Comparison of ENCODE assay signal across 24 mouse cellular contexts in the genomic region with DNA sequence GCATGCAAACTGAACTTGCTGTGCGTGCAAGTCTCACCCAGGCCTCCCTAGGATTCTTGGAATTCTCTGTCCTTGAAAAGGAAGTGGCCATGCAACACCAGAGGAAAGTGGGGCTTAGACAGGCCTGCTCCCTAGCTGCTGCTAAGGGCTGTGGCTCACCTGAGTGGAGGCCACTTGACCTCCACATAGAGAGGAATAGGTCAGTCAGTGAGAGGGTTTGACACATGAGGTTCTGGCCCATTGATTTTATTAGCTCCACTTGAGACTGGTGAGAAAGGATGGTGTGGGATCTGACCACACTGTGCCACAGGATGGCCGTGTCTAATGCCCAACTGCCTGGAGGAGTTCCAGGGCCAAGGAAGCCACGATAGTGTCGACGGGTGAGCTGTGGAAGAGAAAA. TPM values are rescaled to one million over a fixed set of nuclear protein-coding genes. Genes with fewer than 3 reads are reported as not detected.
DNase-seq lines count a peak whose midpoint lies in the region; ATAC-seq and TF ChIP-seq lines count a peak whose summit lies in the region.
"Had no signal": no experiment of that assay in that cellular context is flagged by ENCODE, and none has a peak within 500 bp of the region (broad histone marks: within the 10 kb centered on the region; RNA-seq: fewer than 3 reads in every experiment).

No protein-coding gene starts in this region.

- H3K27ac ChIP-seq in forebrain, embryonic 12.5 days = 0 out of 2 replicates have a peak overlapping the region, but pooled peaks have one; percentile 31
- H3K27ac ChIP-seq in forebrain, embryonic 15.5 days (replicated peaks) = no peak overlapping the region
- H3K27ac ChIP-seq in hindbrain, embryonic 13.5 days = peak overlapping the region; percentile 35; the same call in 1 of the 2 replicates
- no peak overlapping the region for H3K27ac ChIP-seq in hindbrain, embryonic 11.5 days (ENCODE audit: low read depth, low read length)
- peak overlapping the region; percentile 42; the same call in 1 of the 2 replicates for H3K27ac ChIP-seq in kidney, postnatal 0 days
- H3K27ac ChIP-seq in midbrain, embryonic 13.5 days = peak overlapping the region; percentile 39
- H3K27ac ChIP-seq in midbrain, embryonic 10.5 days (replicated peaks) = no peak overlapping the region
- H3K27ac ChIP-seq: hindbrain, embryonic 14.5 days; liver, embryonic 14.5 days; lung, embryonic 15.5 days; stomach, embryonic 15.5 days had no signal

- no peak overlapping the region for H3K9ac ChIP-seq in forebrain, embryonic 12.5 days
- H3K9ac ChIP-seq in forebrain, embryonic 15.5 days (replicated peaks) = no peak overlapping the region
- H3K9ac ChIP-seq in hindbrain, embryonic 13.5 days = no peak overlapping the region
- no peak overlapping the region for H3K9ac ChIP-seq in hindbrain, embryonic 11.5 days (ENCODE audit: low read depth, low read length)
- no peak overlapping the region for H3K9ac ChIP-seq in kidney, postnatal 0 days (ENCODE audit: low read depth, low read length)
- H3K9ac ChIP-seq in midbrain, embryonic 13.5 days (replicated peaks) = no peak overlapping the region
- H3K9ac ChIP-seq: forebrain, embryonic 13.5 days; hindbrain, embryonic 14.5 days; liver, embryonic 14.5 days; lung, embryonic 15.5 days; stomach, embryonic 15.5 days had no signal

- no peaks in the 10 kb centered on the region for H3K27me3 ChIP-seq in forebrain, embryonic 12.5 days
- H3K27me3 ChIP-seq in forebrain, embryonic 15.5 days = no peaks in the 10 kb centered on the region
- H3K27me3 ChIP-seq in hindbrain, embryonic 13.5 days = no peaks in the 10 kb centered on the region
- H3K27me3 ChIP-seq in hindbrain, embryonic 11.5 days (ENCODE audit: control insufficient read depth, insufficient read depth, low read length) = no peaks in the 10 kb centered on the region
- no peaks in the 10 kb centered on the region for H3K27me3 ChIP-seq in kidney, postnatal 0 days (ENCODE audit: insufficient read depth, low read length)
- no peaks in the 10 kb centered on the region for H3K27me3 ChIP-seq in midbrain, embryonic 13.5 days
- no peaks in the 10 kb centered on the region for H3K27me3 ChIP-seq in midbrain, embryonic 10.5 days (ENCODE audit: low read depth, poor library complexity, severe bottlenecking)
- H3K27me3 ChIP-seq: CH12.LX; forebrain, embryonic 13.5 days; lung, embryonic 15.5 days; stomach, embryonic 15.5 days had no signal

- H3K4me3 ChIP-seq in forebrain, embryonic 12.5 days (replicated peaks) = no peak overlapping the region
- H3K4me3 ChIP-seq in forebrain, embryonic 15.5 days = no peak overlapping the region
- no peak overlapping the region for H3K4me3 ChIP-seq in hindbrain, embryonic 13.5 days
- H3K4me3 ChIP-seq in hindbrain, embryonic 11.5 days (ENCODE audit: low read depth, low read length) = no peak overlapping the region
- no peak overlapping the region for H3K4me3 ChIP-seq in kidney, postnatal 0 days (replicated peaks; ENCODE audit: low read depth, low read length)
- no peak overlapping the region for H3K4me3 ChIP-seq in midbrain, embryonic 13.5 days (replicated peaks)
- no peak overlapping the region for H3K4me3 ChIP-seq in midbrain, embryonic 10.5 days
- H3K4me3 ChIP-seq: erythroblast, embryonic 14.5 days; forebrain, embryonic 13.5 days; lung, embryonic 15.5 days; stomach, embryonic 15.5 days had no signal

- H3K9me3 ChIP-seq in forebrain, embryonic 12.5 days = no peaks in the 10 kb centered on the region
- no peaks in the 10 kb centered on the region for H3K9me3 ChIP-seq in forebrain, embryonic 15.5 days
- H3K9me3 ChIP-seq in hindbrain, embryonic 13.5 days = no peaks in the 10 kb centered on the region
- no peaks in the 10 kb centered on the region for H3K9me3 ChIP-seq in hindbrain, embryonic 11.5 days (ENCODE audit: control insufficient read depth, low read length)
- no peaks in the 10 kb centered on the region for H3K9me3 ChIP-seq in kidney, postnatal 0 days (replicated peaks; ENCODE audit: low read length)
- H3K9me3 ChIP-seq in midbrain, embryonic 13.5 days = no peaks in the 10 kb centered on the region
- H3K9me3 ChIP-seq in midbrain, embryonic 10.5 days (replicated peaks) = no peaks in the 10 kb centered on the region
- H3K9me3 ChIP-seq: forebrain, embryonic 13.5 days; lung, embryonic 15.5 days; stomach, embryonic 15.5 days had no signal

- no peak for TF ChIP-seq CTCF in kidney, postnatal 0 days (IDR thresholded peaks at IDR 0.05; ENCODE audit: low read depth)

- no peak for DNase-seq in hindbrain, embryonic 11.5 days (ENCODE audit: low spot score)
- DNase-seq in kidney, postnatal 0 days (ENCODE audit: low spot score) = no peak
- DNase-seq in kidney, postnatal 14 days = no peak
- DNase-seq in midbrain, embryonic 10.5 days (ENCODE audit: low spot score) = no peak
- DNase-seq: adrenal gland, adult 8-10 months; cerebellum, adult 2 months; cerebellum, postnatal 14 days; gastrocnemius, postnatal 25 days; heart, adult 11 months; layer of hippocampus, postnatal 36 days; left cerebral cortex, postnatal 4 days; liver; right cerebral cortex, postnatal 25 days had no signal

- WGBS in forebrain, embryonic 12.5 days = 89% methylated on average over 5 of the region's 5 CpGs
- WGBS in forebrain, embryonic 15.5 days = 87% methylated on average over 5 of the region's 5 CpGs
- 84% methylated on average over 5 of the region's 5 CpGs for WGBS in hindbrain, embryonic 13.5 days
- WGBS in hindbrain, embryonic 11.5 days = 90% methylated on average over 5 of the region's 5 CpGs
- WGBS in kidney, postnatal 0 days = 34% methylated on average over 5 of the region's 5 CpGs
- WGBS in midbrain, embryonic 13.5 days = 86% methylated on average over 5 of the region's 5 CpGs
- WGBS in midbrain, embryonic 10.5 days = 85% methylated on average over 5 of the region's 5 CpGs

- H3K4me1 ChIP-seq in forebrain, embryonic 12.5 days = no peaks in the 10 kb centered on the region; the same call in 1 of the 2 replicates
- H3K4me1 ChIP-seq in forebrain, embryonic 15.5 days = peaks cover 8% of the 10 kb centered on the region
- H3K4me1 ChIP-seq in hindbrain, embryonic 13.5 days (replicated peaks) = peaks cover 23% of the 10 kb centered on the region
- no peaks in the 10 kb centered on the region for H3K4me1 ChIP-seq in hindbrain, embryonic 11.5 days (replicated peaks; ENCODE audit: control insufficient read depth, insufficient read depth, low read length)
- H3K4me1 ChIP-seq in kidney, postnatal 0 days (replicated peaks; ENCODE audit: insufficient read depth, low read length) = peaks cover 33% of the 10 kb centered on the region; the same call in 1 of the 2 replicates
- peaks cover 30% of the 10 kb centered on the region for H3K4me1 ChIP-seq in midbrain, embryonic 13.5 days (replicated peaks)
- peaks cover 2% of the 10 kb centered on the region; the same call in 1 of the 2 replicates for H3K4me1 ChIP-seq in midbrain, embryonic 10.5 days
- H3K4me1 ChIP-seq: lung, embryonic 15.5 days had no signal

- H3K4me2 ChIP-seq in forebrain, embryonic 12.5 days = no peak overlapping the region
- no peak overlapping the region for H3K4me2 ChIP-seq in forebrain, embryonic 15.5 days (replicated peaks)
- H3K4me2 ChIP-seq in hindbrain, embryonic 13.5 days = no peak overlapping the region
- no peak overlapping the region for H3K4me2 ChIP-seq in hindbrain, embryonic 11.5 days (replicated peaks; ENCODE audit: low read depth, low read length)
- H3K4me2 ChIP-seq in kidney, postnatal 0 days (ENCODE audit: low read length) = no peak overlapping the region
- no peak overlapping the region for H3K4me2 ChIP-seq in midbrain, embryonic 13.5 days (replicated peaks)
- H3K4me2 ChIP-seq: forebrain, embryonic 13.5 days; hindbrain, embryonic 14.5 days; lung, embryonic 15.5 days; stomach, embryonic 15.5 days had no signal

- peaks cover 96% of the 10 kb centered on the region for H3K36me3 ChIP-seq in forebrain, embryonic 12.5 days (replicated peaks)
- H3K36me3 ChIP-seq in forebrain, embryonic 15.5 days = peaks cover 79% of the 10 kb centered on the region
- peaks cover 96% of the 10 kb centered on the region for H3K36me3 ChIP-seq in hindbrain, embryonic 13.5 days
- H3K36me3 ChIP-seq in hindbrain, embryonic 11.5 days (ENCODE audit: control insufficient read depth, insufficient read depth, low read length) = peaks cover 40% of the 10 kb centered on the region
- H3K36me3 ChIP-seq in kidney, postnatal 0 days (ENCODE audit: insufficient read depth, low read length) = peaks cover 60% of the 10 kb centered on the region
- peaks cover 97% of the 10 kb centered on the region for H3K36me3 ChIP-seq in midbrain, embryonic 13.5 days
- peaks cover 99% of the 10 kb centered on the region for H3K36me3 ChIP-seq in midbrain, embryonic 10.5 days

- ATAC-seq in forebrain, embryonic 12.5 days (ENCODE audit: low FRiP score) = no peak
- ATAC-seq in forebrain, embryonic 15.5 days (replicated peaks) = no peak
- no peak for ATAC-seq in hindbrain, embryonic 13.5 days (ENCODE audit: low FRiP score)
- no peak for ATAC-seq in hindbrain, embryonic 11.5 days (ENCODE audit: low FRiP score)
- ATAC-seq in kidney, postnatal 0 days (replicated peaks; ENCODE audit: low FRiP score, low read depth) = 0 out of 2 replicates have a peak, but pooled peaks have one; percentile 1
- ATAC-seq in midbrain, embryonic 13.5 days = no peak
- ATAC-seq: forebrain, embryonic 13.5 days had no signal

RNA-seq across cellular contexts. Expression of a gene that starts 35.2 kb away (rescaled TPM):
- polyA plus RNA-seq in forebrain, embryonic 12.5 days (2016; fragmentation: Nextera tagmentation; extraction: Ambion mirVana) = 764 and 774 TPM in 2 replicates
- polyA plus RNA-seq in forebrain, embryonic 15.5 days (2015; fragmentation: Nextera tagmentation; extraction: Ambion mirVana) = 615 and 648 TPM in 2 replicates
- polyA plus RNA-seq in hindbrain, embryonic 13.5 days (2015; fragmentation: Nextera tagmentation; extraction: Ambion mirVana) = 422 and 424 TPM in 2 replicates
- 804 and 817 TPM in 2 replicates for polyA plus RNA-seq in hindbrain, embryonic 11.5 days (2014; fragmentation: Nextera tagmentation; extraction: Ambion mirVana)
- 460 and 470 TPM in 2 replicates for polyA plus RNA-seq in kidney, postnatal 0 days (2015; fragmentation: Nextera tagmentation; extraction: Ambion mirVana)
- 616 and 667 TPM in 2 replicates for polyA plus RNA-seq in midbrain, embryonic 13.5 days (2015; fragmentation: Nextera tagmentation; extraction: Ambion mirVana)
- 633 and 702 TPM in 2 replicates for polyA plus RNA-seq in midbrain, embryonic 10.5 days (2016; fragmentation: Nextera tagmentation; extraction: Ambion mirVana)

Comparison
In these comparisons a context has a peak if more than half of its experiments do, and no peak if none do; other contexts are left out.
1. H3K27ac ChIP-seq: peak in forebrain, embryonic 12.5 days (single experiment), hindbrain, embryonic 13.5 days (single experiment), kidney, postnatal 0 days (single experiment) and midbrain, embryonic 13.5 days (single experiment); none in forebrain, embryonic 15.5 days (single experiment), hindbrain, embryonic 11.5 days (single experiment) and midbrain, embryonic 10.5 days (single experiment).